Mouse (Mus musculus): ENCODE results near the gene H2afy2. TPM values are rescaled to one million over a fixed set of nuclear protein-coding genes. Genes with fewer than 3 reads are reported as not detected.

Gene H2afy2
- polyA plus RNA-seq, 1 experiment from 2014 or later = 87.2 TPM

- no peak overlapping the region for H3K9ac ChIP-seq (ENCODE audit: low read depth, low read length)
- DNase-seq (ENCODE audit: low spot score) = no peak
- no peaks in the 10 kb centered on the region for H3K27me3 ChIP-seq (replicated peaks; ENCODE audit: control insufficient read depth, insufficient read depth, low read length)
- no peak for ATAC-seq (ENCODE audit: low read depth)
- no peaks in the 10 kb centered on the region for H3K9me3 ChIP-seq (ENCODE audit: control insufficient read depth, low read length)
- no peak overlapping the region for H3K27ac ChIP-seq (replicated peaks; ENCODE audit: low read depth, low read length)
- H3K4me3 ChIP-seq (ENCODE audit: low read depth, low read length) = no peak overlapping the region
- 72% methylated on average over 4 of the region's 4 CpGs for WGBS
- H3K4me2 ChIP-seq (ENCODE audit: low read depth, low read length) = no peak overlapping the region
- peaks cover 6% of the 10 kb centered on the region for H3K4me1 ChIP-seq (ENCODE audit: control insufficient read depth, insufficient read depth, low read length)
- H3K36me3 ChIP-seq (ENCODE audit: control insufficient read depth, insufficient read depth, low read length) = peaks cover 49% of the 10 kb centered on the region
Measured at GRCm38 (mm10) chr10:61693563-61693962, 90.4 kb downstream of the H2afy2 start.

- Histone ChIP-seq H3K4me1 (ENCODE audit: control insufficient read depth, insufficient read depth, low read length) (no peaks in the 10 kb centered on the region), H3K36me3 (ENCODE audit: control insufficient read depth, insufficient read depth, low read length) (peaks cover 90% of the 10 kb centered on the region), H3K4me3 (ENCODE audit: low read depth, low read length) (no peak overlapping the region), H3K4me2 (ENCODE audit: low read depth, low read length) (no peak overlapping the region), H3K9ac (ENCODE audit: low read depth, low read length) (no peak overlapping the region), H3K27me3 (replicated peaks; ENCODE audit: control insufficient read depth, insufficient read depth, low read length) (no peaks in the 10 kb centered on the region), H3K27ac (replicated peaks; ENCODE audit: low read depth, low read length) (no peak overlapping the region), H3K9me3 (ENCODE audit: control insufficient read depth, low read length) (no peaks in the 10 kb centered on the region)
- ATAC-seq (ENCODE audit: low read depth) = no peak
- no peak for DNase-seq (ENCODE audit: low spot score)
- WGBS = 87% methylated on average over 8 of the region's 8 CpGs
Measured at GRCm38 (mm10) chr10:61689405-61689804, 94.5 kb downstream of the H2afy2 start.

Small RNA genes lying within 50 kb of the gene (microRNA-seq; reads per million reads assigned to microRNA genes)
- not detected for gene Mir5108 (ENCODE audit: borderline number of aligned reads)

Other genes starting within 250 kb of the H2afy2 start
- 0.06 and 0.08 TPM in 2 replicates for gene Npffr1, start 188.7 kb downstream of the H2afy2 start, polyA plus RNA-seq (2014; fragmentation: Nextera tagmentation; extraction: Ambion mirVana)
- 158 and 162 TPM in 2 replicates for gene Ppa1, start 135.6 kb downstream of the H2afy2 start, polyA plus RNA-seq (2014; fragmentation: Nextera tagmentation; extraction: Ambion mirVana)
- 338 and 352 TPM in 2 replicates for gene Sar1a, start 103.8 kb downstream of the H2afy2 start, polyA plus RNA-seq (2014; fragmentation: Nextera tagmentation; extraction: Ambion mirVana)
- 33.4 and 36.3 TPM in 2 replicates for gene Tysnd1, start 88.6 kb downstream of the H2afy2 start, polyA plus RNA-seq (2014; fragmentation: Nextera tagmentation; extraction: Ambion mirVana)
- gene Aifm2, start 68.9 kb downstream of the H2afy2 start, polyA plus RNA-seq (2014; fragmentation: Nextera tagmentation; extraction: Ambion mirVana) = 13.0 and 13.8 TPM in 2 replicates
- gene Col13a1, start 195.0 kb upstream of the H2afy2 start, polyA plus RNA-seq (2014; fragmentation: Nextera tagmentation; extraction: Ambion mirVana) = 7.5 and 8.7 TPM in 2 replicates